Mouse (Mus musculus) kidney, postnatal 10 days (tissue): ENCODE results near the gene Drg2.
"Not testable (repeated sequence)": the region's sequence is repeated elsewhere in the genome, so short reads cannot be mapped to it uniquely, and the experiment has no call there.

Experiments
- DNase-seq: peaks from one replicate; pipeline ENCODE4 v3.0.0; 2021; ENCODE audit warnings: mixed read lengths

Drg2 gene

DNA sequence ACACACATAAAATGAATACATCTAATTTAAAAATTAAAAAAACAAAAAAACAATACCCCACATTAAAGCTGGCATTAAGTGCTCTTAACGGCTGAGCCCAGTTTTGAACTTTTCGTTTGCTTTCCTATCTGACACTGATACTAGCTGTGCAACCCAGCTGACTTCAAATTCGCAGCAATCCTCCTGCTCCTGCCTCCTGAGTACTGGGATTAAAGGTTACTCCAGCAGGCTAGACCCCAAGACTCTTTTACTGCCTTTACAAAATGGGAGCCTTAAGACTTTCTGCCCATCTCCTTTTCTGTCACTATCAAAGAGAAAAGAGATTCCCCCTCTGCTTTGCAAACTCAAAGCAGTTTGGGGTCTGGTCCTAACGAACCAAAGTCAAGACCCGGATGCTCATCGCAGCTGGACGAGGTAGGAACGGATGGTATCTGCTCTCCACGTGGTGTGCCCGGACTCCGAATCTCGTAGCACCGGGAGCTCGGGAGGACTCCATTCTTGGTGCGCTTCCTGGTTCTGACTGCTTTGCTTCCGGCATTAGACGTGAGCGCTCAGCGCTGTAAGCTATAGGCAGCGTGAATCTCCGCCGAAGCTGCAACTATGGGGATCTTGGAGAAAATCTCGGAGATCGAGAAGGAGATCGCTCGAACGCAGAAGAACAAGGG is at the start of gene Drg2:
Drg2 (plus strand) TSS at position 512 of the 665 bp plus-strand sequence.
- peak; percentile 92 for DNase-seq

DNA sequence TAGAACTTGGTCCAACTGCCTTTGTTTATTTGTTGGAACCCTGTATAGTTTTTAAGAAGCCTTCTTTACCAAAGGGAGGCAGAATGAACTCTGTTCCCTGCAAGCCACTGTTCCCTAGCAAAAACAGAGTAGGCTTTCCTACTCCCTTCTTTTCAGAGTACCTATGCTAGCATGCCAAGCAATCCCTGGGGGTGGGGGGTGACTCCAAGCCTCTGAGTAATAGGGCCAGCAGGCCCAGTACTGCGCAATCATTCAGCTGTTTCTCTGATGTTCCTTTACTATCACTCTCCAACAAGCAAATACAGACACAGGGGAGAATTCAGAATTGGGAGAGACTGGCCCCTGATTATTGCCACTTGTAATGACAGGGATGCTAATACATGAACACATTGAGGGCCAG is 47.8 kb upstream of the Drg2 start:
- no peak for DNase-seq

DNA sequence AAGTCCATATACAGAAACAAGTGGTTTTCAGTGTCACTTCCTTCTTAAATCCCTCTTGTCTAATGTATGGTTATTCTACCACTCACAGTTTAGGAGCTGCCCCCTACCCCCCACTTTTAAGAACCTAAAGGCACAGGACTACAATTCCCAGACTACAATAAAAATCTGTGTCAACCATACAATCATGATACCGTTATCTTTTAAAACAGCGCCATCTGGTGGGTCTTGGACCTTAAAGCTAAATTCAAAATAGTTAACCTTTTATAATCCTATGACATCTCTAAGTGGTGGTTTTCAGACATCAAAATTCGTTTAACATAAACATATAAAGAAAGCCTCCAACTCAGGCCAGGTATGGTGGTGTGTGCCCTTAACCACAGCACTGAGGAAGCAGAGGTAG is 42.2 kb upstream of the Drg2 start:
- DNase-seq: peak; percentile 84

DNA sequence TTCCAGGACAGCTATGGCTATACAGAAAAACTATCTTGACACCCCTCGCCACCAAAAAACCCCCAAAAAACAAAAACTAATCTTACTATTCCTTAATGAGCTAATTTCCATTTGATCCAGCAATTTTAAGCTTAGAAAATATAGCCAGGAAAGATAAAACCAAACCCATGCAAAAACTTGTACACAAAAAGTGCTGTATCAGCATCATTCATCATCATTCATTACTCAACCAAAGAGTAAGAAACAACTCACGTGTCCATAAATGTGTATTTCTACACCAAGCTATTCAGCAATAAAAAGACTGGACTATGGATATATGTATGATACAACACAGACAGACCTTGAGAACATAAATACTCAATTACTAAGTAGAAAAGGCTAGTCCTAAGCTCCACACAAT is 41.5 kb upstream of the Drg2 start:
- no peak for DNase-seq

DNA sequence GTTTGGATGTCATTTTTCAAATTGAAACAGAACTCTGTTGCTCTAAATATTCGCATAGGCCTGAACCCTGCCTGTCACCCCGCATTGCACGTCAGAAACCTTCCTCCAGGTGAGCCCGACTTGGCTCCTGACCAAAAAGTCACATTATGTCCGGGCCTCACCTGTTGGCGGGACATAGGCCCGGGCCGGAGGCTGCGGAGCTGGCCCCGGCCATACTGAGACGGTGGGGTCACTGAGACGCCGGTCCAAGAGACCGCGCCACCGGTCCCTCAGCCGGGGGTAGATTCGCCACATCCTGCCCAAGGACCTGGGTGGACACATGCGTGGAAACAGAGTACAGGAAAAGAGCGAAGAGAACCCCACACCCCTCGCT is 37.8 kb upstream of the Drg2 start:
- no peak for DNase-seq

DNA sequence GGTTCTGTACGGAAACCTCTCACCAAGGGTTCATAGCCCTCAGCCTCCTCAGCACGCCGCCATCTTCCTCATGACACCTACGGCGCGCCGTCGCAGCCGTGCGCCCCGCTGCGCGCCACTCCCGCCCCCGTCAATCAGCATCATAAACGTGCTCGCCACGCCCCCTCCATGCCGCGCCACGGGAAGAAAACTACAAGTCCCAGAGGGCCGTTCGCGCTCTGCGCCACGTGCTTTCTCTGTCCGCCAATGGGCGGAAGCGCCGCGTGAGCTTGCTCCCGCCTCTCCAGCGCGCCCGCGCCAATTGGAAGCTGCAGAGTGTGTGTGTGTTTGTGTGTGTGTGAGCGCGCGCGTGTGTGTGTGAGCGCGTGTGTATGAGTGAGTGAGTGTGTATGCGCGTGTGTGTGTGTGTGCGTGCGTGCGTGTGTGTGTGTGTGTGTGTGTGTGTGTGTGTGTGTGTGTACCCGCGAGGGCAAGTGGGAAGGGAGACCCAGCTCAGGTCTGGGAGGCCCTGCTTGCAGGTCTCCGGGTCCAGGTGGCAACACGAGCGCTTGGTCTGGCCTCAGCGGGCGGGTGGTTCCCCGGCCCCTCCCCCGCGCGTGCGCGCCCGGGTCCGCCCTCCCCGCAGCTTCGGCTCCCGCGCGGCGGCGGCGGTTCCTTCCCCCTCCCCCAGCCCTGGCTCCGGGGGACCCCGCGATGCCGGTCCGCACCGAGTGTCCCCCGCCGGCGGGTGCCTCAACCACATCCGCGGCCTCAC is 37.3 kb upstream of the Drg2 start, which contains the start of gene Gid4:
Gid4 (plus strand) TSS at position 183 of the 754 bp plus-strand sequence.
- peak; percentile 99 for DNase-seq

DNA sequence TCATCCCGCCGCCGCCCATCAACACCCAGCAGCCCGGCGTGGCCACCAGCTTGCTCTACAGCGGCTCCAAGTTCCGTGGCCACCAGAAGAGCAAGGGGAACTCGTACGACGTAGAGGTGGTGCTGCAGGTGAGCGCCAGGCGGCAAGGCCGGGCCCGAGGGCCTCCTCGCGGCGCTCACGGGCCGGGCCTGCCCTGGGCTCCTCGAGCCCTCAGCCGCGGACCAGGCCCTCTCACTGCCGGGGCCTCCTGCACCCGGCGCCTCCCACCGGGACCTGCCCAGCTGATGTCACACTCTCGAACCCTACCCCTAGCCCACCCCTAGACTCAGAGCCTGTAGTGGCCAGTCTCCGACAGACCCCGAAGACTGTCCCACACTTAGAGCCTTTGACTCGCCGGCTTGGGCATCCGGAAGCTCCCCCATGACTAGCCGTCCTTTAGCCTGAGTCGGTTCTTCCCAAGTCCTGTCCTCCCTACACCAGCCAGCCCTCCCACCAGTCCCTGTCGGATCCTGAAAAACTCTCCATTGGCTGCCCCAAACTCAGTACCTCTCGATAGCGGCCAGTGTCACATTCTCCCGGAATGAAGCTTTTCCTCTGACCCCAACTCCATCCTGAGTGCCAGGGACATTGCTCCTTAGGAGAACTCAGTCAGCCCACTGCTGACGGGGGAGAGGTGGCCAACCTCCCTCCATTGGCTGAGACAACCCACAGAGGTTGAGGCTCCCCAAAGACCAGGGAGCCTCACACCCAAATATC is 36.5 kb upstream of the Drg2 start, which contains the start of gene Atpaf2:
Atpaf2 (minus strand) TSS at position 741 of the 756 bp plus-strand sequence.
- no peak for DNase-seq

DNA sequence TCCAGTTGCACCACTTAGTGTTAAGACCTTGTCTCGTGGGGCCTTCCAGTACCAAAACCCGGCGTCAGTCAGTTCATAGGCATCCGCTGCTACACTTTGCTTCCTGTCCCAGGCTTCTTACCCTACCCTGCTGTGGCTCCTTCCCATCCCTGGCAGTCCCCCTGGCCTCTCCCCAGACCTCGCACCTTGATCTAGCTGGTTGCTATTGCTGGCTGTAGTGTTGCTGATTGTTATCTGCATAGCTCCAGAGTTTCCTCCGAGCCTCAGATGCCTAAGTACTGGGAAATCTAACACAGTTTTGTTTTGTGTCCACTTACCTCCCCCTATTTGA is 36.0 kb upstream of the Drg2 start:
- peak; percentile 26 for DNase-seq

DNA sequence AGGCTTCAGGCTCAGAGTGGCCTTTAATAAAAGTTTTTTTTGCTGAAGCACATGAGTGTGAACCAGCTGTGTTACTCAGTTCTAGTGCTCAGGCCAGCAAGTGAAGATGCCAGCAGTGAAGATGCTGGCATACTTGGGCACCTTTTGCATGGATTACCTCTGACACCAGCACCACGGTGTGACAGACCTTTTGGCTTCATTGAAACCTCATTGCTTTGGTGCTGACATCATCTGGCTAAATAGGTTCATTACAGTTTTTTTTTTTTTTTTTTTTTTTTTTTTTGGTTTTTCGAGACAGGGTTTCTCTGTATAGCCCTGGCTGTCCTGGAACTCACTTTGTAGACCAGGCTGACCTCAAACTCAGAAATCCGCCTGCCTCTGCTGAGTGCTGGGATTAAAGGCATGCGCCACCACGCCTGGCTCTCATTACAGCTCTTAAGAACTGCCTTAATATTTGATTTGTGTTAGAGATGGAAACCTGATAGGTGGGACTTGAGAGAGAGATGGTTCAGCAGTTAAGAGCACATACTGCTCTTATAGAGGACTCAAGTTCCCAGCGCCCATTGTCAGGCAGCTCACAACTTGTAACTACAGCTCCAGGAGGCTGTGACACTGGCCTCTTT is 32.2 kb upstream of the Drg2 start:
- no peak for DNase-seq

DNA sequence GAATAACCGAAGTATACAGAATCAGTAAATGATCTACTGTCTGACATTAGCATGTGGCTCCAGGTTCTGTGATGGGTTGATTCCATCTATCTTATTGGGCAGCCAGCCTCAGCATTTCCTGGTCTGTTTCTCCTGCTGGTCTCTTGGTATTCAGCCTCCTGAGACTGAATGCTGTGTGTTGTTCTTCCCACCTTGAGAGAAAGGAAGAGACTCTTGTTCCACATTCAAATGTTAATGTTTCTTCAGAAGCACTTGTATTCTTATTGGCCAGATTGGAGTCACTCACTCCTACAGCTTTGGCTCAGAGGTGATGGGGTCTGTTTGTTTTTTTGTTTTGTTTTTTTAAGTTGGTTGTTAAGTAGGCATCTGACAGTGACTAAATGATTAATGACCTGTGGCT is 31.4 kb upstream of the Drg2 start:
- DNase-seq: no peak

DNA sequence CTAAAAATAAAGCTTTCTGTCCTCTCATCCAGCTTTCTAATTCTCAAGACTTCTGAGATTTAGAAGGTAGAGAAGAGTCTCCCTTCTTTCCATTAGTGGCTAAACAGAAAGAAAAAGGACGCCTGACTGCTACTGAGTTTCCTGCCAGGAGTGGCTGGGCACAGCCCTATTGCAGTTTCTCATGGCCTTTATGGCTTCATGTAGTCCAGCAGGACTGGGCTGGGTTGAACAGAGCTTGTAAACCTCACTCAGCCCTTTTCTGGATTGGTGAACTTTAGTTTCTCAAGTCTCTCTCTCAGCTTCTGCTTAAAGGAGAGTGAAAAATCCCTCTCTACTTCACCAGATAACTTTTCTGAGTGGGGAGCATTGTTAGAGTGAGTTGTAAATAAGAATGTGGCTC is 28.0 kb upstream of the Drg2 start:
- no peak for DNase-seq

DNA sequence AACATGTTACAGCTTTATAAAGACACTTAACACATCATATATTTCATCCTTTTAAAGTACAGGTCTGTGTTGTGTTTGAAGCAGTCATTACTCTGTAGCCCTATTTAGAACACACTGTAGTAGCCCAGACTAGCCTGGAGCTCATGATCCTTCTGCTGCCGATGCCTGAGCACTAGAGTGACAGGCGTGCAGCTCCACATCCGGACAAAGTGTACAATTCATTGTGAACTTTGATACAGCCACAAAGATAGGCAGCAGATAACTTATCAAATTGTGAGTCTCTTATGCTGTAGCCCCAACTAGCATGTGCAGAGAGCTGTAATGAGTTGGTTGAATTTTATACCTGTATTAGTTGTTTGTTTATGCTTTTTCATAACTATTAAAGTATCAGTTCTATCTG is 26.8 kb upstream of the Drg2 start:
- DNase-seq: no peak

DNA sequence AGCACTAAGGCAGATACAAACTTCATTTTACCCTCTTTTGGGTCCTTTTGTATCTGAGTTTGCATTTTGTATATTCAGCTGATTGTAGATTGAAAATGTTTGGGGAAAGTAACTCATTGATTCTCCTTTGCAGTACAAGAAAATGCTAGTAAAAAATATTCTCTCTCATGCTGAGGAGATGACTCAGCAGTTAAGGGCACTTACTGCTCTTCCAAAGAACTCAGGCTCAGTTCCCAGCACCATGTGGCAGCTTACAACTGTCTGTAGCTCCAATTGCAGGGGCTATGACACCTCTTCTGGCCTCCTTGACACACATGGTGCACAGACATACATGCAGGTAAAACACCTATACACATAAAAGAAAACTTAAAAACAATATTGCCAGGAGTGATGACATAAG is 20.9 kb upstream of the Drg2 start:
- DNase-seq: no peak

DNA sequence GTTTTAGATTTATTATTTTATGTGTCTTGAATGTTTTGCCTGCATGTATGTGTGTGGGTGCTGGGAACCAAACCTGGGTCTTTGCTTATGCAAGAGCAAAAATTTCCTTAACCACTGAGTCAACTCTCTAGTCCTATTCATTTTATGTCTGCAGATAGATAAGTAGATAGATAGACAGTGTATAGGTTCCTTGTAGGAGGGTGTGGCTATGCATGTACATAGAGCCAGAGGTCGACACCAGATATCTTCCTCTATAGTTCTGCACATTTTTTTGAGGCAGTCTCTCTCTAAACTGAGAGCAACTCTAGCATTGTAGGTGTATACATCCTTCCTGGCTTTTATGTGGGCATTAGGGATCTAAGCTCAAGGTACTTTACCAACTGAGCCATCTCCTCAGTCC is 19.3 kb upstream of the Drg2 start:
- DNase-seq: no peak

DNA sequence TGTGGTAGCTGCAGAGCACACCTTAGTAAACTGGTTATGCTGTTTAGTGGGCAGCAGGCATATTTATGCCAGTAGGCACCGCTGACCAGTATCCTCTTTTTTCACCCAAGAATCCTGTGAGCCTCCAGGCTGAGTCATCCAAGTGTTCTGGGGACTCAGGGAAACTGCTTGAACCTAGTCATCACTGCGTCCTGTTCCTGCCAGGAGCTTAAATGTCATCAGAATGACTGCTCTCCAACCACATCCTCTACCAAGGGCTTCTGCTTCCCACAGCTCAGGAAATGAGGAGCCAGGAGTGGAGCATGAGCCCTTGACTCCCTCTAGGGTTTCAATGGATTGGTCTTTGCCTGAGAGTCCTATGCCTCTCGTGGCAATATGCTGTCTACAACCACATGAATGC is 17.8 kb upstream of the Drg2 start:
- no peak for DNase-seq

DNA sequence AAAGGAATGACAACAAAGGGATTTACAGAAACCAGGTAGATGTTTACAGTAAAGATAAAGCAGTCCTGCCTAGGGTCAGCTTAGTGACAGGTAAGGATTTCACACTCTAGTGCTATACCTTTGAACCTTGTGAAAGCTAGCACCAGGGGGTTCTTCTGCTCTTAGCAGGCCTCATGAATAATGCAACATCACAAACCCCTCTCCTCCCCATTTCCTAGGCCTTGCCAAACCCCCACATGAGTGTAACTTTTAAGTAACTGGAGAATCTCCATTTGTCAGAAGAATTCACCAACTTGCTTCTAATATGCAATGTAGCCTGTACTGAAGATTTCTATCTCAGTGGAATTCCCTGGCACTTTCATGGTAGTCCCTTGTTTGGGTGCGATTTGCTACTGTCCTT is 14.8 kb upstream of the Drg2 start:
- not testable (repeated sequence) for DNase-seq

DNA sequence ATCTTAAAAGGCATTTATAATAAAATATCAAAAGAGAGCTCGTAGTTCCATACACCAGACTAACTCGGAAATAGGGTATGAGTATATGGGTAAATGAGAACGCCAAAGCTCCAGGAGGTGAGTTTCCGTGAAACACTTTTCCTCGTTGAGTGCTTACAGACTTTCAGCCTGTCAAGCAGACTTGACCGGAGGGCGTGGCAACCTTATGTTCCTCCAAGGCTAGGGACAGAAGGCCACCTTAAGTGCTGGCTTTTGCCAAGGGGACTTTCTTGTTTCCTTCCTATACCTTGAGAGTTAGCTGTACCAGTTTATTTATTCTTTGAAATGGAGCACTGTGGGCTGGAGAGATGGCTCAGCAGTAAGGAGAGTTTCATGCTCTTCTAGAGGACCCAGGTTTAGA is 14.2 kb upstream of the Drg2 start:
- no peak for DNase-seq

DNA sequence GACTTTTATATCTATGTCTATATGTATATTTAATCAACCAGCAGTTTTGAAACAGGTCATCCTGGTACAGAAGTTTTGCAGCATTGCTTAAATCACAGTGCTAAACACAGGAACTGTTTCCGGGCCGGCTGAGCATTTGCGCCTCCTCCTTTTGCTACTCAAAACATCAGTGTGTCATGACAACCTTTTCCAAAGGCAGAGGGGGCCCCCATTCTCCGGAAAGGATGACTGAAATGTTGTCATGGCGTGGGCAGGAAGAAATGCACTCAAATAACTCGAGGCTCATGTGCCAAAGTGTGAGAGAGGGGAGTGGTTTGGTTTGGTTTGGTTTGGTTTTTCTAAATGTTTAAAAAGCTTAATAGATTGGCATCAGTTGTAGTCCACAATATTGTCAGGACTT is 11.5 kb upstream of the Drg2 start:
- DNase-seq: no peak

DNA sequence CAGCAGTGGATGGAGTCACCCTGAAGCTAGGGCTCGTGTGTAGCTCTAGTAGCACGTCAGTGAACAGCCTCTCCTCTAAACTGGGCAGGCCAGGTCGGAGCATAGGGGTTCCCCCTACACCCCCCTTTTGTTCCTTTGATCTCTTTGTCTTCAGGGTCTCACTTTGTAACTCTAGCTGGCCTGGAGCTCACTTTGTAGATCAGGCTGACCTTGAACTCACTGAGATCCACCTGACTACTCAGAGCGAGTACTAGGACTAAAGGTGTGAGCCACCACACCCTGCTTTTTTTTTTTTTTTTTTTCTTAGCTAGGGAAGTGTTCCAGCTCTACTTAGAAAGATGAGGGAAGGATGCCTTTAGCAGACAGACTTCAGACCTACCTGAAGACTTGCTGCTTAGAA is 10.4 kb upstream of the Drg2 start:
- no peak for DNase-seq

DNA sequence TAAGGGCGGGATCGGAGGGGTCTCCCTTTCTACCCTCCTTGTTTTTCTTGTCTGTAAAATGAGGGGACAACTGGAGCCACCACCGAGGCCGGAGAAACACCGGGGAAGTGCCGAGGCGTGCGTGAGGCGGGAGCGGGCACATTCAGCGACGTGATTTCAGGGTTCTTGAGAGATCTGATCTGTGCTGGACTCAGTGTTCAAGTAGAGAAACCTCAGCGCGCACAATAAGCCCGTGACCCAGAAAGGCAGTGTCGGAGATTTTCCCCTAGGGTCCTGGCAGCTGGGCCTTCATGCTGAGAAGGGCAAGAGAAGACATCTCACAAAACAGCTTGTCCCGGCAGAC is 325 bp downstream of the Drg2 start:
- no peak for DNase-seq

DNA sequence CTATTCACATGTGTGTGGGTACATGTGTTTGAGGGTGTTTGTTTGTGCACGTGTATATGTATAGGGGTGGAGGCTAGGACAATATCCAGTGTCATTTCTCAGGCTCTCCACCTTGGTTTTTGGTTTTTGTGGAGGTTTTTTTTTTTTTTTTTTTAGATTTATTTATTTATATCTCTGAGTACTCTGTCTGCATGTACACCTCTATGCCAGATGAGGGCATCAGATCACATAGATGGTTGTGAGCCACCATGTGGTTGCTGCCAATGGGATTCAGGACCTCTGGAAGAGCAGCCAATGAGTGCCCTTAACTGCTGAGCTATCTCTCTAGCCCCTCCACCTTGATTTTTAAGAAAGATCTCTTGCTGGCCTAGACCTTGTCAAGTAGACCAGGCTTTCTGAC is 3.6 kb downstream of the Drg2 start:
- no peak for DNase-seq

DNA sequence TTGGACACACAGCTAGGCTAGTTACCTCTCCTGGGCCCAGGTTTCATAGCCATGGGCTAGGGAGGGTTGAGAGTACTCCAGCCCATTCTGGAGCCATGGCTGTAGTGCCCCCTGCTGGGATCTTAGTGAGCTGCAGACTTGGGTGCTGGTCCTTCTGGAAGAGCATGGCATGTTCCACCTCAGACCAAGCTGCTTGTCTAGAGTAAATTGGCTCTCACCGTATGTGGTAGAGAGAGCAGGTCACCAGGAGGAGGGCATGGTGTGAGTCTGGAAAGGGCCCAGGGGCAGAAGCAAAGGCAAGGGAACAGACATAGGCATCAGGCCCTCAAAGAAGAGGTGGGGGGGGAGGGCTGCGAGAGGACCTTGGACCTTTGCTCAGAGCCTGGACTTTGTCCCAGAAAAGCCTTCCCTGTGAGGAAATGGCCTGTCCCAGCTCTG is 11.6 kb downstream of the Drg2 start:
- peak; percentile 75 for DNase-seq

DNA sequence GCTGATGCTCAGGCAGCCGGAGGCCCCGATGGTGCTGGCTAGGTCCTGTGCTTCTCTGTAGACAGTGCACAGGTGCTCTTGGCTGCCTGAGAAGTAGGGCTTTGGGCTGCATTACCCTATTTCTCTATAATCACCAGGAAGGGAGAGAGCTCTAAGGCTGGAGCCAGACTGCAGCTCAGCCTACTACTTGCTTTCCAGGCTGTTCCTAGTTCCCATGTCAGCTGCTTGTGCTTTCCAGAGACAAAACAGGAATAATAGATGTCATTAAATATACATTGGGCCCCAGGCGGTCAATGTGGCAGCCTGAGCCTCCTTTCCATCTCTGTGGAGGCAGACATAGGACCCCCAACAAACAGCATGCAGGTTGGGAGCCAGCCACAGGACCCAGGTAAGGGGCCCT is 14.6 kb downstream of the Drg2 start, which contains the start of gene Myo15:
Myo15 (plus strand) TSS at position 301 of the 400 bp plus-strand sequence.
- no peak for DNase-seq

DNA sequence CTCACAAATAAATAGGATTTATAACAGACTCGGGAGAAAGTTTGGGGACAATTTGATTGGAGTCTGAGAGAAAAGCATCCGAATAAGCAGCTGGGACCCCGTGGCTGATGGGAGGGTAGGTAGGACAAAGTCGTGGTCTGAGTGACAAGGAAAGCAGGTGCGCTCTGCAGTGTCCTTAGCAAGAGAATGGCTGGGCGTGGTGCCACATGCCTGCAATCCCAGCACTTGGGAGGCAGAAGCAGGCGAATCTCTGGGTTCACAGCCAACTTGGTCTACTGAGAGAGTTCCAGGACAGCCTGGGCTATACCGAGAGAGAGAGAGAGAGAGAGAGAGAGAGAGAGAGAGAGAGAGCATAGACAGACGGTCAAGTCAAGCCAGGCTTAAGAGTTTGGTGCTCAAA is 16.4 kb downstream of the Drg2 start:
- no peak for DNase-seq
